Mouse (Mus musculus) midbrain, embryonic 14.5 days (tissue): ENCODE data around the gene Entpd8. TPM values are rescaled to one million over a fixed set of nuclear protein-coding genes. Genes with fewer than 3 reads are reported as not detected.
A peak's percentile ranks its signal among the peaks of the same experiment; 100 is the strongest.

Source experiments
- ATAC-seq: fragments of 200-750 bp; cut with Nextera tagmentation; 2 replicates; pipeline ENCODE4 v1.8.0; 2017; ENCODE audit warnings: moderate number of reproducible peaks, moderate library complexity; ENCODE audit not compliant: low FRiP score, low TSS enrichment
- DNase-seq: peaks from one replicate; pipeline ENCODE4 v3.0.0-alpha.2; 2015
- H3K27ac ChIP-seq: fragments of 300-500 bp; sonication (generic); replicated peaks from 2 replicates; pipeline ENCODE4 v1.5.1; 2014; ENCODE audit warnings: mild to moderate bottlenecking, low read depth, low read length, moderate library complexity
- H3K27me3 ChIP-seq: fragments of 300-500 bp; sonication (generic); 2 replicates; pipeline ENCODE4 v1.6.1; 2014; ENCODE audit warnings: low read length, control low read depth, mixed read lengths; ENCODE audit not compliant: control insufficient read depth, insufficient read depth
- H3K36me3 ChIP-seq: fragments of 300-500 bp; sonication (generic); 2 replicates; pipeline ENCODE4 v1.6.1; 2014; ENCODE audit warnings: low read length, control low read depth; ENCODE audit not compliant: control insufficient read depth, insufficient read depth
- H3K4me1 ChIP-seq: fragments of 300-500 bp; sonication (generic); 2 replicates; pipeline ENCODE4 v1.6.1; 2014; ENCODE audit warnings: mild to moderate bottlenecking, antibody characterized with exemption, low read length, control low read depth; ENCODE audit not compliant: control insufficient read depth, insufficient read depth
- H3K4me2 ChIP-seq: fragments of 300-500 bp; sonication (generic); 2 replicates; pipeline ENCODE4 v1.6.1; 2014; ENCODE audit warnings: mild to moderate bottlenecking, low read length, moderate library complexity
- H3K4me3 ChIP-seq: fragments of 300-500 bp; sonication (generic); replicated peaks from 2 replicates; pipeline ENCODE4 v1.5.1; 2014; ENCODE audit warnings: low read depth, low read length
- H3K9ac ChIP-seq: fragments of 300-500 bp; sonication (generic); replicated peaks from 2 replicates; pipeline ENCODE4 v1.6.1; 2014; ENCODE audit warnings: mild to moderate bottlenecking, low read length, moderate library complexity
- H3K9me3 ChIP-seq: fragments of 300-500 bp; sonication (generic); 2 replicates; pipeline ENCODE4 v1.6.1; 2016; ENCODE audit warnings: low read length, control low read depth, mixed read lengths; ENCODE audit not compliant: control insufficient read depth
- WGBS: fragments of 180-500 bp; shearing (Covaris S2); extraction: QIAGEN DNeasy Blood & Tissue Kit; methylation state at CpG from one replicate; pipeline ENCODE4 v1.1.7; 2014; 5-methylcytosine and 5-hydroxymethylcytosine counted together
- polyA plus RNA-seq: library from polyadenylated mRNA; unstranded; fragments of >200 nt; fragmentation: Nextera tagmentation; extraction: Ambion mirVana; gene quantifications from 2 replicates; pipeline ENCODE4 v1.2.1, GENCODE M21; 2014

The Entpd8 gene
- polyA plus RNA-seq, 1 experiment from 2014 or later: not detected

DNA sequence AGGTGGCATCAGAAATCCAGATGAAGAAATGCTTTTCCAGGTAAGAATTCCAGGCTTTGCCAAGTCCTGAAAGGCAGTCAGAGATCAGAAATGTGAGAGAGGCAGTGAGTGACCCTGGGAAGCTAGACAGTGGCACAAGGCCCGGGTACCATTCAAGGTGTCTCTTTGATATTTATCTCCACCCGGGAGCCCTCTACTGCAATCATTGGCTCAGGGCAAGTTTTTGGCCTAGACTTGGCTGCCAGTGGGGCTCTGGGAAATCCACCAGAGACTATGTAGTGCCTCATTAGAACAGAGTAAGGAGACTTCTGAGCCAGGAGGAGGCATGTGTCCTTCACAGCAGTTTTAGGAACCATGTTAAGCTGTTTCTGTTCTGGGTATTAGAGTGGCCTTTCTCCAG is 42.6 kb downstream of the Entpd8 start:
- 75% methylated on average over 2 of the region's 2 CpGs for WGBS
- no peak for ATAC-seq
- H3K27ac ChIP-seq: no peak overlapping the region

DNA sequence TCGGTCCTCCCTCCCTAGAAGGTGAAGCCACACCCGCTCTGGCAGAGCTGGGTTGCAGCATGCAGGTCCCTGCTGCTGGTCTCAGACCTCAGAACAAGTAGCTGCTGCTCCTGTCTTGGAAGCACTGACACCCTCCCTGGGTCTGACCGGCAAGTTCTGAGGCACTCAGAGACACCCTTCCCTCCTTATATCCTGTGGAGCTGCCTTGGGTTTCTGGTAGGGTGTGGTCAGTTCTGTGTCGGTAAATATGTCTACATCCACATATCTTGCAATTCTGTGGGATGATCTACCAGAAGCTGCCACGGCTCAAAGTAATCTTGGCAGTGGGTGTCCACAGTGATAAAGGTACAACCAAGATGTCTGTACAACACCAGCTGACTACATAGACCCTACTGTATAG is 43.4 kb downstream of the Entpd8 start:
- no peak overlapping the region for H3K27ac ChIP-seq
- WGBS: 91% methylated on average over 5 of the region's 5 CpGs
- H3K9me3 ChIP-seq: no peaks in the 10 kb centered on the region
- H3K27me3 ChIP-seq: no peaks in the 10 kb centered on the region
- ATAC-seq (no peak), DNase-seq (no peak)
- no peak overlapping the region for H3K4me2 ChIP-seq
- H3K4me1 ChIP-seq: peaks cover 25% of the 10 kb centered on the region; the same call in 1 of the 2 replicates
- H3K36me3 ChIP-seq: no peaks in the 10 kb centered on the region
- no peak overlapping the region for H3K4me3 ChIP-seq
- H3K9ac ChIP-seq: no peak overlapping the region

More for the DNA sequence above, 42.6 kb downstream of the Entpd8 start:
- Histone ChIP-seq H3K36me3 (no peaks in the 10 kb centered on the region), H3K4me3 (no peak overlapping the region), H3K4me1 (peaks cover 16% of the 10 kb centered on the region; the same call in 1 of the 2 replicates), H3K9ac (no peak overlapping the region), H3K27me3 (no peaks in the 10 kb centered on the region), H3K4me2 (no peak overlapping the region), H3K9me3 (no peaks in the 10 kb centered on the region)
- no peak for DNase-seq

DNA sequence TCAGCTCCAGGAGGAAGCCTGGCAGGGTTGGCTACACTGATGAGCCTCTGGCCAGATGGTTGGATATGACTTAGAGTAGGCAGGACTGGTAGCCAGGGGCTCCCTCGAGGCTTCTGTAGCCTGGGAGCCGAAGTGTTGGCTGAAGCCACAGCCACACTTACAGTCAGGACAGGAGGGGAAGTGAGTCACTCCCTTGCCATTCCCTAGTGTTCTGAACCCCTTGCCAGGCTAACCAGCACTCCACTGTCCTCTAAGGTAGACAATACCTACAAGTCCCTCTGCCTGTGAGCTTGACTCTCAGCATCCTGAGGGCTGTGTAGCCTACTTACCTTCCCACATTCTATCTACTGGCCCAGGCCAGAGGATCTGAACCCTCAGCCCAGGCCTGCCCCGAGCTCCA is 44.3 kb downstream of the Entpd8 start:
- ATAC-seq (no peak), DNase-seq (no peak)
- no peak overlapping the region for H3K9ac ChIP-seq
- no peak overlapping the region for H3K4me2 ChIP-seq
- no peak overlapping the region for H3K27ac ChIP-seq
- no peak overlapping the region for H3K4me3 ChIP-seq
- WGBS: 71% methylated on average over 3 of the region's 3 CpGs
- H3K27me3 ChIP-seq: no peaks in the 10 kb centered on the region
- no peaks in the 10 kb centered on the region for H3K9me3 ChIP-seq
- peaks cover 28% of the 10 kb centered on the region; the same call in 1 of the 2 replicates for H3K4me1 ChIP-seq
- H3K36me3 ChIP-seq: no peaks in the 10 kb centered on the region

DNA sequence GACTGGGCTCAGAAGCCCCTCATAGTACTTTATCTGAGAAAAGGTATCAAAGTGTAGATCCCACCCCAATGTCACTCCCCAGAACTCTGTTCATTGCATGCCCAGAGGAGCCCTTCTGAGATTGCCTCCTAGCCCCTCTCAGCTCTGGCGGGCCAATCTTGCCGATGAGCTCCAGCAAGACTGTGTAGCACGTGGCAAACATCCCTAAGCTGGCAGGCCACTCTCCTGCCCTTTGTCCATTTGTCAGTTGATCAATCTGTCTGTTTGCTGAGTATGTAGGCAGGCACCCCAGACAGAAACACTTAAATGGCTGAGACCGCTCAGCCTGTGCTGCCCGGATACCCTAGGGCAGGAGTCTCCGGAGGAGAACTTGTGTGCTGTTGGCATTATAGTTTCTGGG is 45.0 kb downstream of the Entpd8 start:
- H3K27ac ChIP-seq: peak overlapping the region; percentile 85
- ATAC-seq (no peak), DNase-seq (no peak)

DNA sequence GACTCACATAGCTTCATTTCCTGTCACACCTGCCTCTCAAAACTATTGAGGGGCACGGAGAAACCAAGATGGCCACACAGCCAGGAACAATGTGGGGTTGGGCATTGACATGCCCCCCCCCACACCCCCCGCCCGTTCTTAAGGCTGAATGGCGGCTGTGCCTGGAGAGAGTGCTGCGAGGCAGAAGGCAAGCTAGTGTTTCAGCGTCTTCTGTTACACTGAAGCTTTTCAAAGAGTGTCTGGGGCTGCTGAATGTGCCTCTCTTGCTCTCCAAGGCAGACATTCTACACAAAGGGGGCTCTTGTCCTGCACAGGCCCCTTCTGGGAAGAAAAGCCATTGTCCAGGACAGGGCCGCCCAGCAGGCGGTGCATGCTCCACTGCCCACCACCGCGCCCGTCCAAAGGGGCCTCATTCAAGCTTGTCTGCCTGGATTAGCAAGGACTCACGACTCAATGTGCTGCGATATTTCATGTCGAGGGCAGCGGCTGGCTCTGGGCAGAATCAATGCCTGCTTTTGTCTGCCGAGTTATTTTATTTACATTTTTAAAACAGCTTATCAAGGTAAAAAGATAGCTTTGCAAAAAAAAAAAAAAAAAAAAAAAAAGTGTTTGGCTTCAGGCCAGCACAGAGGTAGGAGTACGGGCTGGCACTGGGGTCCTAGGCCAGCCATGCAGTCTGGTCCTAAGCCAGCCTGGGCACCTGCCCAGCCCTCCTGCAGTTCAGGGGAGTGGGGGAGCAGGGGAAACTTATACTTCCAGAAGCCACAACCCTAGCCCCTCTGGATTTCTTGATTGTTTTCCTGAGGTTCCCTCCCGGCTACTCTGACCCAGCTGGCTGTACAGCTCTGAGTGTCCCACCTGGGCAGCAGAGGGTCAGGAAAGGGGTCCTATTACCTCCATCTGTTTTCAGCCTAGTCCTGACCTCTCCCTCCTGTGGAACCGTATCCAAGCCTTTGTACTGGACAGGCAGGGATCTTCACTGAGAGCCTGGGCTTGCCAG is 46.2 kb downstream of the Entpd8 start:
- Histone ChIP-seq H3K4me2 (no peak overlapping the region), H3K4me3 (no peak overlapping the region), H3K36me3 (no peaks in the 10 kb centered on the region), H3K4me1 (peaks cover 28% of the 10 kb centered on the region; the same call in 1 of the 2 replicates), H3K9me3 (no peaks in the 10 kb centered on the region), H3K9ac (no peak overlapping the region), H3K27me3 (no peaks in the 10 kb centered on the region), H3K27ac (peak overlapping the region; percentile 85)
- WGBS: 5% methylated on average over 19 of the region's 19 CpGs
- ATAC-seq: peak; percentile 88
- DNase-seq: peak; percentile 83

More for the DNA sequence above, 45.0 kb downstream of the Entpd8 start:
- Histone ChIP-seq H3K9me3 (no peaks in the 10 kb centered on the region), H3K4me2 (no peak overlapping the region), H3K9ac (no peak overlapping the region), H3K4me3 (no peak overlapping the region), H3K27me3 (no peaks in the 10 kb centered on the region), H3K4me1 (peaks cover 28% of the 10 kb centered on the region; the same call in 1 of the 2 replicates), H3K36me3 (no peaks in the 10 kb centered on the region)
- 52% methylated on average over 6 of the region's 6 CpGs for WGBS

DNA sequence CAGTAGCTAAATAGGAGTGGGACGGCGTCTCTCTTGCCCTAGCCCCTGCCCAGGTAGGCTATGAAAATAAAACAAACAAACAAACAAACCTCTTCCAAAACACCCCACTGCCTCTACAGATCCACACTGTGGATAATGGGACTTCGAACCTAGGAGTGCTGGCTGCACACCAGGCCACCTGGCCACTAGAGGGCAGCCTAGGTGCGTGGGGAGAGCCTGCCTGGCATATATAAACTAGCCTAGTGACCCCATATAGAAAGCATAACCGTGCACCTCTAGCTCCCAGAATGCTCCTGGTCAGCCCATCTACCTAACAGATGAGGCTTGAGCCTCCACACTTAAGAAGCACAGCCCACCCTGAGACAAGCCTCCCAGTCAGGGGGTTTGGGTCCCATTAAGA is 47.1 kb downstream of the Entpd8 start:
- Histone ChIP-seq H3K4me1 (peaks cover 28% of the 10 kb centered on the region; the same call in 1 of the 2 replicates), H3K27ac (peak overlapping the region; percentile 85; the same call in 1 of the 2 replicates), H3K4me2 (no peak overlapping the region), H3K9me3 (no peaks in the 10 kb centered on the region), H3K36me3 (no peaks in the 10 kb centered on the region), H3K9ac (no peak overlapping the region), H3K27me3 (no peaks in the 10 kb centered on the region), H3K4me3 (no peak overlapping the region)
- no peak for ATAC-seq
- 31% methylated on average over 5 of the region's 5 CpGs for WGBS
- DNase-seq: peak; percentile 64

DNA sequence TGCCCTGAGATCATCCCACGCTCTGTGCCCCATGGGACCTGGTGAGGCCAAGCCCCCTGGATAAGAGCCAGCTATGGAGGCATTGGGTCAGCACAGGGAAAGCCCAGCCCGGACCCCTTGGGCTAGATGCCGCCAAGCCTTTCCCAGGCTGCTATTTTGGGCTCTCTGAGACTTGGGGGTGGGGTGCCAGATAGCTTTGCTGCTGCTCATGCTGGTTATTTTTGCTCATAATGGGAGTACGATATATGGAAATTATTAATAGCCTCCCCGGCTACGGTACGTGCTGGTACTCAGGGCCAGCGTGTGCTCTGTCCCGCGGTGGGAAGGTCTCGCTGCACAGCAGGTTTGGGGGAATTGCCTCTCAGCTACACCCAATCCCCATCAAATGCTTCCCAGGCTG is 48.0 kb downstream of the Entpd8 start:
- no peak overlapping the region for H3K9ac ChIP-seq
- H3K27ac ChIP-seq: no peak overlapping the region
- 75% methylated on average over 11 of the region's 11 CpGs for WGBS
- no peaks in the 10 kb centered on the region for H3K36me3 ChIP-seq
- H3K27me3 ChIP-seq: no peaks in the 10 kb centered on the region
- peaks cover 28% of the 10 kb centered on the region; the same call in 1 of the 2 replicates for H3K4me1 ChIP-seq
- no peaks in the 10 kb centered on the region for H3K9me3 ChIP-seq
- ATAC-seq: no peak
- H3K4me2 ChIP-seq: no peak overlapping the region
- H3K4me3 ChIP-seq: no peak overlapping the region
- peak; percentile 24 for DNase-seq

DNA sequence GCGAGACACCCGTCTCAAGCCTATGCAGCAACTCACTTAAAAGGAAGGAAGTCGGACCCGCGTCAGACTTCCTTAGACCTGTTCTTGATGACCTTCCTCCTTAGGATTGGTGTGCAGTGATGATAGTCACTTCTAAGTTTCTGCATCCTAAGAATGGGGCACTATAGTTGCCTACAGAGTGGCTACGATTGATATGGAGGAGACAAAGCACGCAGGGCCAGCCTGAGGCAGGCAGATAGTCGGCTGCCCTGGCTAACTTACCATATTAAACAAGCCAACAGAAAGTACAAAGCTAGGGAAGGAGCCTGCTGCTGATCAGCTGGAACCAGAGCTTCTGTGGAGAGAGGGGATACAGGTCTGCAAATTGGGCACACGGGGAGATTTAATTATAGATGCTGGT is 51.5 kb downstream of the Entpd8 start:
- Histone ChIP-seq H3K4me3 (no peak overlapping the region), H3K9ac (no peak overlapping the region), H3K27ac (no peak overlapping the region), H3K4me1 (peaks cover 12% of the 10 kb centered on the region; the same call in 1 of the 2 replicates), H3K36me3 (no peaks in the 10 kb centered on the region), H3K4me2 (no peak overlapping the region), H3K27me3 (no peaks in the 10 kb centered on the region), H3K9me3 (no peaks in the 10 kb centered on the region)
- 79% methylated on average over 9 of the region's 9 CpGs for WGBS
- DNase-seq (no peak), ATAC-seq (no peak)
